Mouse (Mus musculus): ENCODE data around the gene Atat1. TPM values are rescaled to one million over a fixed set of nuclear protein-coding genes. Genes with fewer than 3 reads are reported as not detected.

The Atat1 gene
- polyA plus RNA-seq, 1 experiment, result 22.7 TPM

DNA sequence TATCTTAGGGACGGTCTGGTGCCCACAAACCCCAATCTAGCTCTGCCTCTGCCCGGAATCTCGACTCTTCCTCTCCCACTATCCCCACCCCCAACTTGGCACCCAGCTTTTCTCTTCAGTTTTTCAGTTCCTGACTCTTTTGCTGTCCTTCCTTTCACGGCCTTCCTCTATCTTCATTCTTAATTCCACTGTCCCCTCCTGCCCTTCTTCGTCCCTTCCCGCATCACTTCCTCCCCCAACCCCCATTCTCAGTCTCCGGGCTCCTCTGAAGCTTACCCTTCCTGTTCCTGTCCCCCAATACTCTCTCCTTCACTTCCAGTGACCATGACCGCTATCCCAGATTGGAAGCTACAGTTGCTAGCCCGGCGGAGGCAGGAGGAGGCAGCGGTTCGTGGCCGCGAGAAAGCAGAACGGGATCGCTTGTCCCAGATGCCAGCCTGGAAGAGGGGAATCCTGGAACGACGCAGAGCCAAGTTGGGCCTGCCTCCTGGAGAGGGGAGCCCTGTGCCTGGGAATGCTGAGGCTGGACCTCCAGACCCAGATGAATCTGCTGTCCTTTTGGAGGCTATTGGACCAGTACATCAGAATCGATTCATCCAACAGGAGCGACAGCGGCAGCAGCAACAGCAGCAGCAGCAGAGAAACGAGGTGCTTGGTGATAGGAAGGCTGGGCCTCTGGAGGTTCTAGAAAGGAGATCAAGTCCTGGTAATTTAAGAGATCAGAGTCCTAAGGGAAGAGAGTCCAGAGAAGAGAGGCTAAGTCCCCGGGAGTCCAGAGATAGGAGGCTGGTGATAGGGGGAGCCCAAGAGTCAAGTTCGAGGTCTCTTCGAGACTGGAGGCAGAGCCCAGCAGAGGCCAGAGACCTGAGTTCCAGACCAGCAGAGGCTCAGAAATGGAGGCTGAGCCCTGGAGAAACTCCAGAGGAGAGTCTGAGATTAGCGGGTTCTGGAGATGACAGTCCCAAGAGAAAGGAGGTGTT is 42.7 kb downstream of the Atat1 start:
- H3K27ac ChIP-seq (ENCODE audit: insufficient read depth, low read depth, low read length), result peak overlapping the region; percentile 96
- H3K4me1 ChIP-seq (ENCODE audit: control insufficient read depth, insufficient read depth, low read length), result peaks cover 16% of the 10 kb centered on the region
- TF ChIP-seq CTCF (IDR thresholded peaks at IDR 0.05; ENCODE audit: low read depth, low read length), result no peak; the same call in 1 of the 2 replicates
- no peak for TF ChIP-seq POLR2A (IDR thresholded peaks at IDR 0.05; ENCODE audit: borderline replicate concordance, low read depth, low read length)
- peak overlapping the region; percentile 98 for H3K4me3 ChIP-seq (ENCODE audit: insufficient read depth, low read length)

DNA sequence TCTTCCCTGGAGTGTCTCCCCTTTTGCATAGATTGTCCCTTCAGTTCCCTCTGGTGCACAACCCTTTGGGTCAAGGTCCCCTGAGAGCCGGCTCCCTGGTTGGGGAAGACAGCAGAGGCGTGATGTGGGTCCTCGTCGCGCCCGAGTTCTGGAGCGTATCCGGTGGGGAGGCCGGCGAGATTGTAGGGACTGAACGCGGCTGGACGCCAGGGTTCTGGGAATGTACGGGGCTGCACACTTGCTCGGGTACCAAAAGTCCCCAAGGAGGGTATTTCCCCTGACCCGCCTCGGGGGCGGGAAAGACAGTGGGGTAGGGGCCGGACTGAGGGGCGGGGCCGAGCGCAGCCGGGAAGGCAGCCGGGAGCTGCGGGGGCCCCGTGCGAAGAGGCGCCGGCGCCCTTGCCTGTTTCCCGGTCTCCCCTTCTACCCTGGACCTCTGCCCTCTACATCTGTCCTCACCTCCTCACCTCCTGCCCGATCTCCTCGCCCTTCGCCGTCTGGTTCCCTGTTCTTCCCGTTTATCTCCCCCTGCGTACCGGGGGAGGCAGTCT is 43.5 kb downstream of the Atat1 start:
- Histone ChIP-seq H3K4me3 (ENCODE audit: insufficient read depth, low read length) (peak overlapping the region; percentile 98), H3K4me1 (ENCODE audit: control insufficient read depth, insufficient read depth, low read length) (peaks cover 15% of the 10 kb centered on the region), H3K27ac (ENCODE audit: insufficient read depth, low read depth, low read length) (peak overlapping the region; percentile 96)
- TF ChIP-seq CTCF (IDR thresholded peaks at IDR 0.05; ENCODE audit: low read depth, low read length) (no peak), POLR2A (IDR thresholded peaks at IDR 0.05; ENCODE audit: borderline replicate concordance, low read depth, low read length) (no peak)

DNA sequence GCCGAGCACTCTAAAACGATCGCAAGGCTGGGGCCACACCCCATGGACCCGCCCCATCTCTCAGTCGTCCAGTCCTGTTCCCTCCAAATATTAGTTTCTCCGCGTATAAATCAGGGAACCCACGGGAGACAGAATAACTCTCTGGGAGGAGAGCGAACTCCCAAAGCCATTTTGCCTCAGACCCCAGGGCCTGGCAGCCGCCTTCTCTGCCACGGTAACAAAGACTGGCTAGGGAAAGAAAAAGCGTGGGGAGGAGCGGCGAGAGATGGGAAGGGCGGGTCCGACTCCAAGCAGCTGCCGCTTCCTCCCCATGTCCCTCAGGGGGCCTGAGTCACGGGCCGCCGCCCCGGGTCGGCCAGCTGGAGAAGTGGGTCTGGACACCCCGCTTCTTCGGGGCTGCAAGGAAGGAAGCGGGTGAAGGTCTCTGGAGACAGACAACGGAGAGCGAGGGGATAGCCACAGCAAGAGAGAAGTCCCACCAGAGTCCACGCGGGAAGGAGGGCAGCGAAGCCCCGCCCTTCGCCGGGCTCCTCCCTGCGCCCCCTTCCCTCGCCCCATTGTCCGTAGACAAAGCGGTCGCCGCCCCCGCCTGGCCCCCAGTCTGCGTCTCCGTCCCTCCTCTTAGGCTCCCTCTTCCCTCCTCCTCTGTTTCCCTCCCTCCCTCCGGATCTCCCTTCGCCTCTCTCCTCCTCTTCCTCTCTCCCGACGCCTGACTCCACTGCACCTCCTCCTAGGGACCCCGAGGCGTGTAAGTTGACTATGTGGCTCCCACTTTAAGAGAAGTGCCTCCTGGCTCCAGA is 44.2 kb downstream of the Atat1 start, which contains the start of gene Ppp1r18:
Gene Ppp1r18 (plus strand): TSS at position 113 of the 800 bp plus-strand sequence.
- H3K27ac ChIP-seq (ENCODE audit: insufficient read depth, low read depth, low read length), result peak within 1 kb of the TSS; percentile 96
- H3K4me1 ChIP-seq (ENCODE audit: control insufficient read depth, insufficient read depth, low read length), result peaks cover 13% of the 10 kb centered on the region
- no peak for TF ChIP-seq CTCF (IDR thresholded peaks at IDR 0.05; ENCODE audit: low read depth, low read length)
- peak within 1 kb of the TSS; percentile 98 for H3K4me3 ChIP-seq (ENCODE audit: insufficient read depth, low read length)

DNA sequence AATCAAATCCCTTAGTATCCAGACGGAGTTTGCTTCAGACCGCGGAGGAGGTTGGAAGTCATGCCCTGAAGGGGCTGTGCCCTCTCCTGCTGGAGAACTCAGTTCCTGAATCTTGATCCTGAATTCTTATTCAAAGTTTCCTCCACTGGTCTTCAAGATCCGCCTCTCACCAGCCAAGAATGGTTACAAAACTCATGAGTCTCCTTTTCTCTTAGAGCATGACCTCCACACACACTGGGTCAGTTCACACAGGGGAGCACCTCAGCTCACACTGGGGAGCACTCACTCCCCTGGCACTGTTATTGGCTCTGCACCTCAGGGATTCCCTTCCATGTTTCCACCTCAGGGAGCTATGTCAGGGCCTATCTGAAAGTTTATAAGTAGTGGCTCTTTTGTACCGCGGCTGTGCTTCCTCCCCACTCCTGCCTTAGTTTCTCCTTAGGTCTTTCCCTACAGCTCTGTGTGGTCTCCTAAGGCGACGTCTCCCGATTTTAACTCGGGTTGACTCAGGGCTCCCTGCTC is 45.0 kb downstream of the Atat1 start:
- H3K4me1 ChIP-seq (ENCODE audit: control insufficient read depth, insufficient read depth, low read length), result peaks cover 21% of the 10 kb centered on the region
- H3K4me3 ChIP-seq (ENCODE audit: insufficient read depth, low read length), result peak overlapping the region; percentile 98
- peak overlapping the region; percentile 96 for H3K27ac ChIP-seq (ENCODE audit: insufficient read depth, low read depth, low read length)
- no peak for TF ChIP-seq CTCF (IDR thresholded peaks at IDR 0.05; ENCODE audit: low read depth, low read length)
- no peak for TF ChIP-seq POLR2A (IDR thresholded peaks at IDR 0.05; ENCODE audit: borderline replicate concordance, low read depth, low read length)

DNA sequence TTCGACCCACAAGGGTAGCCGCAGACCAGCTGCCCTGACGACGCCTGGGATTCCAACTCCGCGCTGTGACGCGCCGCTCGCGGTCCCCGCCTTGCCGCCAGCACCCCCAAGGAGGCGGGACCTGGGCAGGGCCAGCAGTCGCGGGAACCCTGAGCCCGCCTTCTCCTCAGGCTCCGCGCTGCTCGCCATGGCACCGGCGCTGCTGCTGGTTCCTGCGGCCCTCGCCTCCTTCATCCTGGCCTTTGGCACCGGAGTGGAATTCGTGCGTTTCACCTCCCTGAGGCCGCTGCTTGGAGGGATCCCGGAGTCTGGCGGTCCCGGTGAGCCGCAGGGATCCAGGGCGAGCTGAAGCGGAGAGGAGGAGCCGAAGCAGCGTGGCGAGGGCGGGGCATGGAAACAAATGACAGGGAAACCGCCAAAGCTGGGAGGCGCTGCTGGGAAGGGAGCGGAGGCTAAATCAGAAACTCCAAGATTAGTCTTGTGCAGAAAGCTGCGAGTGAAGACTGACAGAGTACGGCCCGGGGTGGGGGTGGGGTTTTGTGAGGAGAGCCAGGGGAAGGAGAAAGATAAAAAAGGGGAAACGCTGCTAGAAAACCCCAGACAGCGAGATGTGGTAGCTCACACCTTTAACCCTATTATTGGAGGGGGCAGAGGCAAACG is 48.5 kb downstream of the Atat1 start, which contains the start of gene Nrm:
Gene Nrm (plus strand): TSS at position 121 of the 660 bp plus-strand sequence.
- Histone ChIP-seq H3K4me1 (ENCODE audit: control insufficient read depth, insufficient read depth, low read length) (peaks cover 28% of the 10 kb centered on the region), H3K27ac (ENCODE audit: insufficient read depth, low read depth, low read length) (peak within 1 kb of the TSS; percentile 65), H3K4me3 (ENCODE audit: insufficient read depth, low read length) (peak within 1 kb of the TSS; percentile 87)
- TF ChIP-seq CTCF (IDR thresholded peaks at IDR 0.05; ENCODE audit: low read depth, low read length) (no peak), POLR2A (IDR thresholded peaks at IDR 0.05; ENCODE audit: borderline replicate concordance, low read depth, low read length) (no peak)

DNA sequence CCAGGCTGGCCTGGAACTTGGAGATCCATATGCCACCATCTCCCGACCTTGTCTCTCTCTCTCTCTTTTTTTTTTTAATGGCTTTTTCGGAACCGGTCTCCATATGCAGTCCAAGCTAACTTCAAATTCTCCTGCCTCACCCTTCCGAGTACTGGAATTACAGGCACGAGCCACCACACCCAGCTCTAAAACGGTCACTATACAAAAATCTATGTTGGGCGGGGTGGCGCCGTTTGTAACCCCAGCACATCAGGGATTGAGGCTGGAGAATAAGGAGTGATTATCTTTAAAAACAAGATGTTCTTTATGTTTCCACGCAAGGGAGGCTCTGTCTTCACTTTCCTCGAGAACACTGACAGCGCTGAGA is 49.1 kb downstream of the Atat1 start:
- Histone ChIP-seq H3K4me1 (ENCODE audit: control insufficient read depth, insufficient read depth, low read length) (peaks cover 28% of the 10 kb centered on the region), H3K27ac (ENCODE audit: insufficient read depth, low read depth, low read length) (no peak overlapping the region), H3K4me3 (ENCODE audit: insufficient read depth, low read length) (peak overlapping the region; percentile 87)
- TF ChIP-seq POLR2A (IDR thresholded peaks at IDR 0.05; ENCODE audit: borderline replicate concordance, low read depth, low read length) (no peak), CTCF (IDR thresholded peaks at IDR 0.05; ENCODE audit: low read depth, low read length) (no peak)

DNA sequence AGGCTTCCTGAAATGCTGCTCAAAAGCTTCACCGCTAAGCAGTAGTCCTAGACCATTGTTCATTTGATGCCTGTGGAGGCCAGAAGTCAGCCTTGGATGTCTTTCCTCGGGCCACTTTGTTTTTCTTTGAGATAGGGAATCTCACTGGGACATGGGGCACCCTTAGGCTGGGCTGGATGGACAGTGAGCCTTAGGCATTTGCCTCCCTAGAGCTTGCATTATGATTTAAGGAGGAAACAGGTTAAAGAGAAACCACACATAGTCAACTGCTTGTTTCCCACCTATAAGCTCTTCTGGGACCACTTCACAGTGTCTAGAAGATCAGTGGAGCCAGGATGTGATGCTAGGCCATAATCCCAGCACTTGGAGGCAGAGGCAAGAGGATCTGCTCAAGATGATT is 50.0 kb downstream of the Atat1 start:
- Histone ChIP-seq H3K4me3 (ENCODE audit: insufficient read depth, low read length) (no peak overlapping the region), H3K27ac (ENCODE audit: insufficient read depth, low read depth, low read length) (peak overlapping the region; percentile 46), H3K4me1 (ENCODE audit: control insufficient read depth, insufficient read depth, low read length) (peaks cover 28% of the 10 kb centered on the region)
- TF ChIP-seq CTCF (IDR thresholded peaks at IDR 0.05; ENCODE audit: low read depth, low read length), result no peak
- TF ChIP-seq POLR2A (IDR thresholded peaks at IDR 0.05; ENCODE audit: borderline replicate concordance, low read depth, low read length), result no peak

DNA sequence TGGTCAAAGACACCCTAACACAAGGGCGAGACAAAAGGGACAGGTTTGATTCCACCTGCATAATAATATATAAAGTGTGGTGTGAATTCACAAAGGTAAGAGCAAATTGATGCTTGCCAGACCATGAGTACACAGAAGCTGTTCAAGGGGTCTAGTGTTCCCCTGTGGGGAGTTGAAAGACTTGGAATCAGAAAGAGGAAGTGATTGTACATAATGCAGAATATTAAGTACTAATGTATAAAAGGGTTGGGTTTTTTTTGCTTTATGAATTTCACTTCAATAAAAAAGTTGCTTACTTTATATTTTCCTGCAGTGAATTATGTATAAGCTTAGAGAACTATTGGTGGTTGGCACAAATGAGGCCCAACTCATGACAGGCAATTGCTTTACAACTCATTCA is 50.5 kb downstream of the Atat1 start:
- H3K4me1 ChIP-seq (ENCODE audit: control insufficient read depth, insufficient read depth, low read length), result peaks cover 26% of the 10 kb centered on the region

DNA sequence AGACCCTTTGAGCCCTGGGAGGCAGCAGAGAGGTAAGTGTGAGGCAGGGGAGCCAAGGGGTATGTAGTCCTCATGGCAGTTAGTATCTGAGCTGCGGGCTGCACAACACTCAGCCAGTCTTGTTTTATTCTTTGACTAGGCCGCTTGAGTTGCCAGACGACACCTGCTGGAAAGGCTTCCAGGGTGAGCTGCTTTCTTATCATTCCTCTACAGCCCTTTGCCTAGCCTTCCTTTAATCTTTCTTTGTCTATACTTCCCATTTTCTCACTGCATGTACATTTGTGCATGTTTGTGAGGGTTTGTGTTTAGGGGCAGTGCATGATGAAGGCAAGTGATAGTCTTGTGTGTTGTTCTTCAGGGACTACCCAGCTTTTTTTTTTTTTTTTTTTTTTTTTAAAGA is 58.9 kb downstream of the Atat1 start:
- Histone ChIP-seq H3K4me1 (ENCODE audit: control insufficient read depth, insufficient read depth, low read length) (peaks cover 7% of the 10 kb centered on the region), H3K4me3 (ENCODE audit: insufficient read depth, low read length) (no peak overlapping the region), H3K27ac (ENCODE audit: insufficient read depth, low read depth, low read length) (no peak overlapping the region)
- TF ChIP-seq POLR2A (IDR thresholded peaks at IDR 0.05; ENCODE audit: borderline replicate concordance, low read depth, low read length), result no peak
- TF ChIP-seq CTCF (IDR thresholded peaks at IDR 0.05; ENCODE audit: low read depth, low read length), result no peak

More for the DNA sequence above, 50.5 kb downstream of the Atat1 start:
- Histone ChIP-seq H3K4me3 (ENCODE audit: insufficient read depth, low read length) (no peak overlapping the region), H3K27ac (ENCODE audit: insufficient read depth, low read depth, low read length) (peak overlapping the region; percentile 46)
- no peak for TF ChIP-seq CTCF (IDR thresholded peaks at IDR 0.05; ENCODE audit: low read depth, low read length)
- no peak for TF ChIP-seq POLR2A (IDR thresholded peaks at IDR 0.05; ENCODE audit: borderline replicate concordance, low read depth, low read length)
